Mouse (Mus musculus): ENCODE results near the gene Ackr4. TPM values are rescaled to one million over a fixed set of nuclear protein-coding genes. Genes with fewer than 3 reads are reported as not detected.

Gene Ackr4
- total RNA-seq (2014; rRNA removed; ENCODE audit: low replicate concordance) (18.1 and 18.8 TPM in 2 replicates), polyA plus RNA-seq (2015; fragmentation: Nextera tagmentation; extraction: Ambion mirVana) (6.4 and 6.7 TPM in 2 replicates)

DNA sequence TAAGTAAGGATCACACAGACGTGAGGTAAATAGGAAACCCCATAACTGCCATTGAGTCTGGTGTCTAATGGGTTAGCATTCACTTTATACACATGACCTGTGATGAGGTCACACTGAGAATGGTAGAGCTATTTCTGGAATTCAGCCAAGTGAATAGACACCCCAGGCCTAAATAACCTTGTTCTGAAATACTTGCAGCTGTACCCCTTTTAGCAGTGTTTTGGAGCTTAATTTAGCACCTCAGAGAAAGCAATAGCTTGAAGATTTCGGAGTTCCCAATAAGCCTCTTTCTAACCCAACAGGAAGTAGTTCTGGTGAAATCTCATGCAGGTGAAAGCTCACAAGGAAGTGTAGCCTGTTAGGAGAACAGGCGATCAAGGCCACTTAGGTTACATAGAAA, at the start of gene Ackr4:
Gene Ackr4, minus strand, starts transcription at position 101 of the 400 bp plus-strand sequence.
- H3K4me2 ChIP-seq (ENCODE audit: low read depth, low read length), result no peak within 1 kb of the TSS
- no peak within 1 kb of the TSS for H3K9ac ChIP-seq (replicated peaks; ENCODE audit: low read depth, low read length)
- TF ChIP-seq CTCF (IDR thresholded peaks at IDR 0.05; ENCODE audit: low read depth) (no peak), EP300 (IDR thresholded peaks at IDR 0.05; ENCODE audit: low read depth) (no peak)
- H3K4me3 ChIP-seq (ENCODE audit: low read depth, low read length), result no peak within 1 kb of the TSS
- H3K36me3 ChIP-seq (replicated peaks; ENCODE audit: control insufficient read depth, insufficient read depth, low read length), result peaks cover 14% of the 10 kb centered on the region; the same call in 1 of the 2 replicates
- H3K27ac ChIP-seq (ENCODE audit: low read depth), result no peak within 1 kb of the TSS
- 65% methylated on average over 3 of the region's 3 CpGs for WGBS
- H3K27me3 ChIP-seq (ENCODE audit: control insufficient read depth, insufficient read depth, low read length), result no peaks in the 10 kb centered on the region
- no peaks in the 10 kb centered on the region for H3K4me1 ChIP-seq (ENCODE audit: control insufficient read depth, insufficient read depth)
- H3K9me3 ChIP-seq (replicated peaks; ENCODE audit: control insufficient read depth, low read length), result no peaks in the 10 kb centered on the region
- DNase-seq (ENCODE audit: low spot score) (no peak), ATAC-seq (ENCODE audit: insufficient read depth, low read depth) (no peak)

DNA sequence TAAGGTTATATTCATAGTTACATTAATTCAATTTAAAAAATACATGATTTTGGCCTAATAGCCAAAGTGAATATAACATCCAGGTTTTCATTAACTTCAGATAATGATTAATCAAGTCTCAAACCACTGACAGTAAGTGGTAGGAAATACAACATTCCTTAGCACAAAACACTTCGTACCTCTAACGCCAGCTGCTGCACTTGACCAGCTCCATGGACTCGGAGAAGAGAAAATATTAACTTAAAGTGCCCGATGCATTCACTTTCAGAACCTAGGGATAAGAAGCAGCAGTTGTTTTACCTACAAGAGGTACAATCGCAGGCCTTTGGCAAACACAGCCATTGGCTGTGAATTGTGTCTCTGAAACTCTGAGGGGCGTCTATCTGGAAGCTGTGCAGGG, 45.6 kb upstream of the Ackr4 start:
- Histone ChIP-seq H3K27ac (ENCODE audit: low read depth) (no peak overlapping the region), H3K9ac (replicated peaks; ENCODE audit: low read depth, low read length) (no peak overlapping the region), H3K9me3 (replicated peaks; ENCODE audit: control insufficient read depth, low read length) (no peaks in the 10 kb centered on the region), H3K4me1 (ENCODE audit: control insufficient read depth, insufficient read depth) (no peaks in the 10 kb centered on the region), H3K36me3 (replicated peaks; ENCODE audit: control insufficient read depth, insufficient read depth, low read length) (peaks cover 81% of the 10 kb centered on the region), H3K4me2 (ENCODE audit: low read depth, low read length) (no peak overlapping the region), H3K4me3 (ENCODE audit: low read depth, low read length) (no peak overlapping the region), H3K27me3 (ENCODE audit: control insufficient read depth, insufficient read depth, low read length) (no peaks in the 10 kb centered on the region)
- TF ChIP-seq EP300 (IDR thresholded peaks at IDR 0.05; ENCODE audit: low read depth), result no peak
- no peak for TF ChIP-seq CTCF (IDR thresholded peaks at IDR 0.05; ENCODE audit: low read depth)
- ATAC-seq (ENCODE audit: insufficient read depth, low read depth) (no peak), DNase-seq (ENCODE audit: low spot score) (no peak)
- 90% methylated on average over 6 of the region's 6 CpGs for WGBS

DNA sequence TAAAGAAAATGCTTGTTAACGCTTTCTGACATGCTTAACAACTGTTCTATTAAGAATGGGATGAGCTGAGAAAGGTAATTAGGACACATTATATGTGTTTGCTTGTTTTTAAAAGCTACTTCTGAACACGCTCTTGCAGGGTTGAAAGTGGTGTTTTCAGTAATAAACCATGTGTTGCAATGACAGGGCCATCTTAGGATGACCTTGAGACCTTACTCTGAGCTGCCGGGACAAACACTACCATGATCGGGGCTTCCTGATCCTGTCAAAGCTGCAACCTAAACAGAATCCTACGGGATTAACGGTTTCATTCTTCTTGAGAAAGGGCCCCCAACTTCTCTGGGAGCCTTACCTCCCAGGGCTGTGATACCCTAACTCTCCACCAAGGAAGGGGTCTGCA, 44.9 kb upstream of the Ackr4 start:
- 90% methylated on average over 6 of the region's 6 CpGs for WGBS
- Histone ChIP-seq H3K36me3 (replicated peaks; ENCODE audit: control insufficient read depth, insufficient read depth, low read length) (peaks cover 81% of the 10 kb centered on the region), H3K4me2 (ENCODE audit: low read depth, low read length) (no peak overlapping the region), H3K27ac (ENCODE audit: low read depth) (no peak overlapping the region), H3K4me3 (ENCODE audit: low read depth, low read length) (no peak overlapping the region), H3K9ac (replicated peaks; ENCODE audit: low read depth, low read length) (no peak overlapping the region), H3K9me3 (replicated peaks; ENCODE audit: control insufficient read depth, low read length) (no peaks in the 10 kb centered on the region), H3K4me1 (ENCODE audit: control insufficient read depth, insufficient read depth) (no peaks in the 10 kb centered on the region), H3K27me3 (ENCODE audit: control insufficient read depth, insufficient read depth, low read length) (no peaks in the 10 kb centered on the region)
- DNase-seq (ENCODE audit: low spot score) (no peak), ATAC-seq (ENCODE audit: insufficient read depth, low read depth) (no peak)
- no peak for TF ChIP-seq CTCF (IDR thresholded peaks at IDR 0.05; ENCODE audit: low read depth)
- no peak for TF ChIP-seq EP300 (IDR thresholded peaks at IDR 0.05; ENCODE audit: low read depth)

DNA sequence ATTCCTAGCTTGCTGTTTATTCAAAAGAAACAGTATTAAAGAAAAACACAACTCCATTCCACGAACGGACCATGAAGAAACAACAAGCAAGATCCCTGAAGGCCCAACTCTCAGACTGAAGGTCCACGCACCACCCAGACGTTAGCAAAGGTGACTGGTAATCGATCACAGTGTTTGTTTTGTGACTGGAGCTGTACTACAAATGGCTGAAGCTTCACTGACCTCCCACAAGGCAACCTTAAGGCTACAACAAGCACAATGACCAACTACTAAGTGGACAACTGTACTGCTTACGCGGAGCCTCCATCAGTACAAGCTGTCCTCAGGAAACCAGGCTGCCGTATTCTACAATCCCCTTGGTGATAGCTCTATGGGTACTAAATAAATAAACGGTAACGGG, 43.3 kb upstream of the Ackr4 start:
- Histone ChIP-seq H3K4me1 (ENCODE audit: control insufficient read depth, insufficient read depth) (no peaks in the 10 kb centered on the region), H3K4me2 (ENCODE audit: low read depth, low read length) (no peak overlapping the region), H3K9me3 (replicated peaks; ENCODE audit: control insufficient read depth, low read length) (no peaks in the 10 kb centered on the region), H3K27me3 (ENCODE audit: control insufficient read depth, insufficient read depth, low read length) (no peaks in the 10 kb centered on the region), H3K4me3 (ENCODE audit: low read depth, low read length) (no peak overlapping the region), H3K27ac (ENCODE audit: low read depth) (no peak overlapping the region), H3K9ac (replicated peaks; ENCODE audit: low read depth, low read length) (no peak overlapping the region), H3K36me3 (replicated peaks; ENCODE audit: control insufficient read depth, insufficient read depth, low read length) (peaks cover 79% of the 10 kb centered on the region)
- DNase-seq (ENCODE audit: low spot score) (no peak), ATAC-seq (ENCODE audit: insufficient read depth, low read depth) (no peak)
- TF ChIP-seq CTCF (IDR thresholded peaks at IDR 0.05; ENCODE audit: low read depth), result no peak
- TF ChIP-seq EP300 (IDR thresholded peaks at IDR 0.05; ENCODE audit: low read depth), result no peak
- 92% methylated on average over 10 of the region's 10 CpGs for WGBS

DNA sequence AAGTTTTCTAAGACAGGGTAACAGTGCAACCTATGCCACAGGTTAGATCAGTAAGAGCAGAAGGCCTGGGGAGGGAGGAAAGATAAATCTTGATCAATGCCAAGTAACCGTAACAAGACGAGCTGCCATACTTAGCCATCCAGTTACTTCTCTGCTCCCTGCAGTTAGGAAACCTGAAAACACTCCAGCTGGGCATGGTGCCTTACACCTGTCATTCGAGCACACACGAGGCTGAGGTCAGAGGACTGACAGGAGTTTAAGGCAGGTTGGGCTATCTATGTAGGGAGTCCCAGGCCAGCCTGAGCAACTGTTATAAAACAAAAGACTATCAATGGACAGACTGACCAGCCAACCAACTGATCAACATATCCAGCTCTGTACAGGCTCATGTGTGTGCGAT, 39.2 kb upstream of the Ackr4 start:
- WGBS, result 90% methylated on average over 5 of the region's 5 CpGs
- DNase-seq (ENCODE audit: low spot score) (no peak), ATAC-seq (ENCODE audit: insufficient read depth, low read depth) (no peak)
- H3K9ac ChIP-seq (replicated peaks; ENCODE audit: low read depth, low read length), result no peak overlapping the region
- no peaks in the 10 kb centered on the region for H3K4me1 ChIP-seq (ENCODE audit: control insufficient read depth, insufficient read depth)
- TF ChIP-seq CTCF (IDR thresholded peaks at IDR 0.05; ENCODE audit: low read depth), result no peak
- TF ChIP-seq EP300 (IDR thresholded peaks at IDR 0.05; ENCODE audit: low read depth), result no peak
- H3K4me2 ChIP-seq (ENCODE audit: low read depth, low read length), result no peak overlapping the region
- no peaks in the 10 kb centered on the region for H3K27me3 ChIP-seq (ENCODE audit: control insufficient read depth, insufficient read depth, low read length)
- no peak overlapping the region for H3K27ac ChIP-seq (ENCODE audit: low read depth)
- H3K36me3 ChIP-seq (replicated peaks; ENCODE audit: control insufficient read depth, insufficient read depth, low read length), result peaks cover 87% of the 10 kb centered on the region
- H3K4me3 ChIP-seq (ENCODE audit: low read depth, low read length), result no peak overlapping the region
- no peaks in the 10 kb centered on the region for H3K9me3 ChIP-seq (replicated peaks; ENCODE audit: control insufficient read depth, low read length)

DNA sequence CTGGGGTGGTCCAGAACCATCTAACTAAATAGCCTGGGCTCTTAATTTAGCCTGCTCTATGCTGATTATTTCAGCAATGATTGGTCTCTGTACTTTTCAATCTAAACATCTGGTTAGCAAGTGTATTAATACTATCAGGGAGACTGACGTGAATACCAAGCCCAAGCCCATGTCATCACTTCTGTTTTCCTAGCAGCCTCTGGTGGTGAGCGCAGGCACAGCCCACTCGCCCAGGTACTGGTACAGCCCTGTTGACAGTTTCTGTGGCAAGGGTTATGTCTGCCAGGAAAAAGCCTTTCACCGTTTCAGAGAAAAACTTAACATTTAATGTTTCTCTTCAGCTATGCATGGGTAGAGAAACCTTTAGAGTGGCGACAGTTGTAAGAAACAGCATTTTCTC, 37.5 kb upstream of the Ackr4 start:
- no peak for ATAC-seq (ENCODE audit: insufficient read depth, low read depth)
- peaks cover 86% of the 10 kb centered on the region for H3K36me3 ChIP-seq (replicated peaks; ENCODE audit: control insufficient read depth, insufficient read depth, low read length)
- DNase-seq (ENCODE audit: low spot score), result no peak
- H3K27me3 ChIP-seq (ENCODE audit: control insufficient read depth, insufficient read depth, low read length), result no peaks in the 10 kb centered on the region
- no peaks in the 10 kb centered on the region for H3K4me1 ChIP-seq (ENCODE audit: control insufficient read depth, insufficient read depth)
- TF ChIP-seq EP300 (IDR thresholded peaks at IDR 0.05; ENCODE audit: low read depth) (no peak), CTCF (IDR thresholded peaks at IDR 0.05; ENCODE audit: low read depth) (peak; percentile 12; the same call in 1 of the 2 replicates)
- no peak overlapping the region for H3K4me2 ChIP-seq (ENCODE audit: low read depth, low read length)
- H3K9ac ChIP-seq (replicated peaks; ENCODE audit: low read depth, low read length), result no peak overlapping the region
- 74% methylated on average over 5 of the region's 5 CpGs for WGBS
- no peak overlapping the region for H3K27ac ChIP-seq (ENCODE audit: low read depth)
- no peak overlapping the region for H3K4me3 ChIP-seq (ENCODE audit: low read depth, low read length)
- no peaks in the 10 kb centered on the region for H3K9me3 ChIP-seq (replicated peaks; ENCODE audit: control insufficient read depth, low read length)

Data from heart, postnatal 0 days (tissue).